Mouse (Mus musculus): ENCODE results near the gene Jph2.

Gene Jph2

DNA sequence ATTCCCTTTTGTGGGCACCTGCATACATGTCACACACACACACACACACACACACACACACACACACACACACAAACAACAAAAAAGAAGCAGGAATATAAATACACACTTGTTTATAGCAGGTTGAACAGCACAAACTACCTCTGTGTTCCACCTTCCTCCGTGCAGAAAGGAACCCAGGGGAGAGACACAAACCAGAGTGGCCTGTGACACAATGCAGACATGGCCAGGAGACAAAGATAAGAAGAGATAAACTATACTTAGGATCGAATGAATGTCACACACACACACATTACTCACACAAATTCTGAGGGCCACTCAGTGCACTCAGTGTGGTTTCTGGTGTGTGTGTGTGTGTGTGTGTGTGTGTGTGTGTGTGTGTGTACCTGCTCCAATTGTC is 38.5 kb downstream of the Jph2 start:
- DNase-seq, result no peak

DNA sequence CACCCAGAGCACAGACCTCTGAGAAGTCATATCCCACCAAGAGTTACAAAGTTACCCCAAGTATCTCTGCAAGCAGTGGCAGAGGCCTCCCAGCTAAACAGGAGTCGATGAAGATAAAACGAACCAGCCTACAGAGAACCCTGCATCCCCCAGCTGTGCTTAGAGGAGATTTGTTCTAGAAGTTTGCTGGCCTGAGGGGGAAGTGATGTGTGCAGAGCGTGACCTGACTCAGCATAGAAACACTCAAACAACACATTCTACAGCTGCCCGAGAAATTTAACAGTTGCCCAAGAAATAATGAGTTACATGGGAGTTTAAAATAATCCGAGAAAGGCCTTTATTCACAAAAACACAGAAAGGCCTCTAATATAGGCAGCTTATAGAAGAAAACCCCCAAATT is 39.1 kb downstream of the Jph2 start:
- DNase-seq, result no peak

DNA sequence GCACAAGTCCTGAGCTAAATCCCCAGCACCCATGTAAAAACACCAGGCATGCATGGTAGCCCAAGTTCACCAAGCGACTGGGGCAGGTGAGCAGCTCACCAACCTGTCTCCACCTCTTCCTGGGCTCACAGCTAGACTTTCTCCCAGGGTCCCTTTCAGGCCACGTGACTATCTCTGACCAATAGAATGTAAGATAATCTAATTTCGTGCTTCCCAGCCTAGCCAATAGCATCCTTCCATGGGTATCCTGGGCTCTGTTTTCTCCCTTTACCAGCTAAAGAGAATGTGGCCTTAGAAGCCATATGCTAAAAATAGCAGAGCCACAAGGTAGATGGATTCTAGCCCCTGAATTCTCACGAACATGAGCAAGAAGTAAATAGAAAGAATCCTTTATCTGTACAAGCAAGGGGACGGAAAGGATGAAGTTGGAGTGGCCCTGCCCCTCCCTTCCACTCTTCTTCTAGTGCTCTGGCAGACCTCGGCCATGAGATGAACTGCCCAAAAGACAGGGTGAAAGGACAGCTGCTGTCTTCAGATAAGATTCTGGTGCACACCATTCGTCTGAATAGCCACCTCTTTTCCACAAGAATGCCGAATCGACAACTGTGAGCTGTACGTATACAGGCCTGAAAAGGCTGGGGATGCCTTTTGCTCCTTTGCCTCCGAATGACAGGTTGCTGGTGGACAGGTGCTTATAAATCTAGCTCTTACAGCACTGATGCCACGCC is 41.5 kb downstream of the Jph2 start:
- no peak for DNase-seq

DNA sequence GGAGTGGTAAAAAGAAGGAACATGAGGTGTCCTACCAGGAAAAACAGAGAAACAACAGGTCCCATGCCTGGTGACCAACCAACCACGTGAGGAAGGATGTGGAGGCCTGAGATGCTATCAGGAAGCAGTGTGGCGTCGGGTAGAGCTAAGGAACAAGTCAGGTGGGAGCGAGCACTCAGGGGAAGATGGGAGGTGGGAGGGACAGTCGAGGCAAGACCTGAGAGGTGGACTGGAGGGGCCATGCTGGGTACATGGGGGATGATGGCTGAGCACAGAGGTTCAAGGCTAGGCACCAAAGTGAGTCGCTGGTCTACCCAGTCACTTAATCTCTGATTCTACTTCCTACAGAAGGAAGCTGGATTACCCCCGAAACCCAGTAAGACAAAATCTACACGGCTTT is 42.1 kb downstream of the Jph2 start:
- DNase-seq, result no peak

DNA sequence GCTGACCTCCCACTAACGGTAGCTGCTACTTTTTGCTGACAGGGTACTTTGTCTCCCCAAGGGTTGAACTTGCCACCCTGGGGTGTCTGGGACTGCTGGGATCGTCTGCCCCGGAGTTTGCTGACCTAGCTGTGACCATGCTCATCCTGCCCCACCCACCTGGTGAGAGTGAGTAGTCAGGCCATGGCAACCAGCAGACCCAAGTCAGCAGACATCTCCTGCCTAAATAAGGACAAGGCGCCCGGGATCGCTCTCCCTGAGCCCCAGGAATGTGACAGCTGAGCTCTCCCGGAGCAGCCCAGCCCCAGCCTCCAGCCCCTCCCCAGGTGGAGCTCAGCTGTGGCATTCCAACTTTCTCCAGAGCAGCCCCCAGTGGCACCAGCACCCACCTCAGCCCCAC is 44.1 kb downstream of the Jph2 start:
- DNase-seq, result no peak

DNA sequence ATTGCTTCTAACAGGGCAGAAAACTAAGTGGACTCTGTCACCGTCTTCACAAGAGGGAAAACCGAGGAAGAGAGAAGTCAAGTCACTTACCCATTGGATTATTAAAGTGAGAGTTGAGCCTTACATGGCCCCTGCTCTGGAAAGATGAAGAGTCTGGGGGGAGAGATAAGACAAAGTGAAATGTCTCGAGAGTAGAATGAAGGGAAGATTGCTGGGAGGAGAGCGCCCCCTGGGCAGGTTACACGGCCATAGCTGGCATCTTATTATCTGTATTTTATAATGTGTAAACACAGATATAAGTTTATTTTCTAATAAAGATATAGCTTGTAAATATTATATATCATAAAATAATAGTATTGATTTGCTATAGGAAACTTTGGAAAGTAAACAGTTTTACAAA is 47.4 kb downstream of the Jph2 start:
- no peak for DNase-seq

DNA sequence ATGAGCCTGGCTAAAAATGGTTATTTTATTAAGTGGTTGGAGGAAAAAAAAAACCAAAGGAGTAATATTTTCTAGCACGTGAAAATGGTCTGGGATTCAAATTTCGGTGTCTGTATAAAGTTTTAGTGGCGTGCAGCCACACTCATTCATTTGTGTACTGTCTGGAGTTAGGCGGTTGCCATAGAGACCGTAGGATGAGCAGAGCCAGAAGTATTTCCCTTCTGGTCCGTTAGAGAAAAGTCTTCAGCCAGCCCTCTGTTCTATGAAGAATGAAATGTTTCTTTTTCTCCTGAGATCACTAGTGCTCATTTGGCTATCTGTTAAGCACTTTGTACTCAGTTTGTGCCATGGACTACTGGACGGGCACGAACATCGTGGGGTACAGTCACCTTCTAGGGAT is 48.4 kb downstream of the Jph2 start:
- DNase-seq, result peak; percentile 58

DNA sequence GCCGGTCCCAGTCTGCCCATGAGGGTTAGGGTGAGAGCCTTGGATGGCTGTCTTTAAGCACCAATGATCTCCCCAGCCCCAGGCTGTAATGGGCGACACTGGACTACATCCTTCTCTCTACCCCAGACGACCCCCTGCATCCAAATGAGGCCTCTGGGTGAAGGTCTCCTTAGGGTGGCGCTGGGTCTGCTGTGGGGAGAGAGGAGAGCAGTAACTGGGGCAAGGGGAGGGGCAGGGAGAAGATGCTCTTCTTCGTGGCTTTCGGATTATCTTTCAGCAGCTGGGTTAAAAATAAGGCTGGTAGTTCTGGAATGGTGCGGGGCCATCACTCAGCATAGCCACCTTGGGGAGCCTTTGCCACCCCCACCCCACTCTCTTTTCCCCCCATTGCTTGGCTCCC is 49.1 kb downstream of the Jph2 start:
- no peak for DNase-seq

DNA sequence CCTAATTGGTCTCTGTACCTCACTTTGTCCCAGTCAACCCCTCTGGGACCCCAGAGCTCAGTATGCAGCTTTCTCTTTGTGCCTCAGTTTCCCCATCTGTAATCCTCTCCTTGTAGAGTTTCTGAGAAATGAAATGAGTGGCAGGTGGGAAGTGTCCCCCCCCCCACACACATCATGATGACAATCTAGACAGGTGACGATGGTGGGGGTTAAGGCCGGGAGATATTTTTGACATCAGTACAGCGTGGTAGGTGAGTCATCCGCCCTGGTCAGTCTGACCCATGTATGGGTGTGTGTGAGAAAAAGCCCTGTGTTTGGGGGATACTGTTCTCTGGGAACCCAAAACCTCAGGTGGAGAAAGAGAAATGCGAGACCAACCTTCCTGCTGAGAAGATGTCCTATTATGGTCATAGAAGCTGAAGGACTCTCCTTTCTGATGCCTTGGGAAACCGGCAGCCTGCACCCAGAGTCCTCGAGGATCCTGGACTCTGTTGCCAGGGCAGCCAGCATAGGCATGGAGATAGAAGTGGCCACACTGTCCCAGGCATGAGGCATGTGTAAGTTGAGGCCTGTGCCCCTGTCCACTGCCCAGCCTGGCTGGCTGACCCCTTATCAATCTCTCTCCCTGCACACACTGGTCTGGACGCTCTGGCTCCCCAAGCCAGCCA is 50.1 kb downstream of the Jph2 start:
- no peak for DNase-seq

DNA sequence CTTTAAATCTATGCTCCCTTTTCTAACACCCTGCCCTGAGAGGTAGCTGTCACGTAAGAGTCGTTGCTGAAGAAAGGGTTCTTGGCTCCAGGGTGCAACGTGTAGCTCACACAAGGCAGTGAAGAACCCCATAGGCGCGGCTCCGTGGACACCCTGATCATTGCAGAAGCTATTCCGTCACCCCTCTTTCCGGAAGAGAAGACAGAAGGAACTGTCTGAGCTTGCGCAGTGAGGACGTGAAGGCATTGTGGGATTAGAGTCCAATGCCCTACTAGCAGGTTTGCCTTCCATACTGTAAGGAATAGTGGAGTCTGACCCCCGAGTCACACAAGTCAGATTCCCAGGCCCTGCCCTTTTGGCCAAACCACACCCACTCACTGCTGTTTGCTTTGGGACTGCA is 51.3 kb downstream of the Jph2 start:
- no peak for DNase-seq

DNA sequence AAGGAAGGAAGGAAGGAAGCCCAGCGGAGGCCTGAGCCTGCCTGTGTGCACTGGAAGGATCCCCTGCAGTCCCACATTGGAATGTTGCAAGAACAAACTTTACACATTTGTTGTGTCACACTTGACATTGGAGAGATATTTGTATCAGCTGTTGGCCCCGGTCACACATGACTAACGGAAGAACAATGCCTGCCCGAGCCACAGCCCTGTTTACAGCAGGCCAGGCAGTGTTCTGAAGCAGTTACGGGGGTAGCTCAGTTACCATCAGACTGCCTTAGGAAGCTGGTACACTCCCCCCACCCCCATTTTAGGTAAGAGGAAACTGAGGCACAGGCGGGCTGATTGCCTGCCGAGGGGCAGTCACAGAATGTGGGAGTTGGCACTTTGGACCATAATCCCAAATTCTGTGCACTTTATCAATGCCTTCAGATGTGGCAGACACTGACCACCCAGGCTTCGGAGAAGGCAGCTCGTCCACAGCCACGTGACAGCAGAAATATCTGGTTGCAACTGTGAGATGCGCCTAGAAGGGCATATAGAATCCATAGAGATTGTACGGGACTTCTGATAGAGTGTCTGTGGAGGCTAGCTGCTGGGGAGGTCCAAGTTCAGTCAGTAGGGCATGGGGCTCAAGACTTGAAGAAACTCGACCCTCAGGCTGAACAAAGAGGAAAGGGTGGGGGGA is 52.7 kb downstream of the Jph2 start:
- peak; percentile 57 for DNase-seq

DNA sequence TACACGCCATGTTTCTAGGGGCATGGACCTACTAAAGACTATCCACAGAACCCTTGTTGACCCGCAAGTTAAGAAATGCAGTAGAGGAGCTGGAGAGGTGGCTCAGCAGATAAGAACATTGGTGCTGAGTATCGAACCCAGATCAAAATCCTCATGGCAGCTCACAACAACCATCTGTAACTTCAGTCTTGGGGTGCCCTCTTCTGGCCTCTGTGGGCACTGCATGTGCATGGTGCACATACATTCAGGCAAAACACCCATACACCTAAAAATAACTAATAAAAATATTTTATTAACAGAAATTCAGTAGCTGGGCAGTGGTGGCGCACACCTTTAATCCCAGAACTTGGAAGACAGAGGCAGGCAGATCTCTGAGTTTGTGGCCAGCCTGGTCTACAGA is 54.1 kb downstream of the Jph2 start:
- DNase-seq, result peak; percentile 42

DNA sequence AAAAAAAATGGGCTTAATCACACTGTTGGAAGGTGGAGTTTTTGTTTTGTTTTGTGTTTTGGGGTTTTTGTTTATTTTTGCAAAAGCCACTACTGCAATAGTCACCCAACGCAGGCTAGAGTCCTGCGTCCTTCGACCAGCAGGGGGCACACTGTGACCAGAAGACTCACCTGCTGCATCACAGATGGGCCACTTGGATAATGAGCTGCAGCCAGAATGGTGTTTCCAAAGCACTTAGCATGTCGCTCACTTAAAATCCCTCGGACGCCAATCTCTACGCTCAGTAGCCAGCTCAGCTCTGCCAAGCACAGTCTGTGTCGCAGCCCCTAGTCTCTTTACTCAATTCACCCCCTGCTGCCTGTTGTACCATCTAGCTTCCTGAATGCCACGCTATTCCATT is 57.5 kb downstream of the Jph2 start:
- DNase-seq, result peak; percentile 70

DNA sequence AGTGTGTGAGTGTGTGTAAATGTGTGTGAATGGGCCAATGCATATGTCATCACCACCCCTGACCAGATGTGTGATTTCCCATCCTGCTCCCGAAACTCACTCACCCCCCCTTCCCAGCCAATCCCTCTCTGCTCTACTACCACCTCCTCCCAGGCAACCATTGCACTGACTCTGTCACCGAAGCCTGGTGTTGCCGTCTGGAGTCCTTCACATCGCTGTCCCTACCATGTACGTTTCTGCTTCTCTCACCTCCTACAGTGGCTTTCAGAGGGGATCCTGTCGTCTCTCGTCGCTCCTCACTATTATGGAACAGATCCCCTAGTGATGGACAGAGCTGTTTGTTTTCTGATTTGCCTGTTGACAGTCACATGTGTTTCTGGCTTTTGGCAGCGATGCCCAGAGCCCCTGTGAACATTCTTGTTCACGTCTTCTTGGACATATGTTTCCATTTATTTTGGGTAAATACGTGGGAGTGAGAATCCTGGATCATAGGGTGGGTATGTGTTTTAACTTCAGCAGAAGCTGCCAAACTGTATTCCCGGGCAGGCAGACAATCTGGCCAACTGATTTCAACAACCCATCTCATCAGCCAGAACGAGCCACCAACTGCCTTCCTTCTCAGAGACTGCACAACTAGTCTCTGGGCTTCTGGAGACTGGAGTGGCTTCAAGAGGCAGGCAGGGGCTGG is 65.3 kb downstream of the Jph2 start:
- no peak for DNase-seq

DNA sequence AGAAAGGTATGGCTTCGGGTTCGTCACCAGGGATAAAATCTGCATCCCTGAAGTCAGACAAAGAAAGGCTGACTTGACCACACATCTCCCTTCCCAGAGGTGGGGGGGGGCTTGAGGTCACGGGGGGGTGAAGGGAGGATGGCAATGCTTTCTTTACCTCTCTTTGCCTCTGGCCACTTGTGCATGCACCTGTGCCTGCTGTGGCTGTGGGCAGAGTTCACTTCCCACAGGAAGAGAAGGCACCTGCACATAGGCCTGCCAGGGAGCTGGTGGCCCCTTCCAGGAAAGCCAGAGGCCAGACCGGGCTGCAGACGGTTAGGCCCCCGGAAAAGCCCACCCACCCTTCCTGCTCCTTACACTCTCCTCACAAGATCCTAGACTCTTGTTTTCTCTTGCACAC is 66.4 kb downstream of the Jph2 start:
- no peak for DNase-seq

DNA sequence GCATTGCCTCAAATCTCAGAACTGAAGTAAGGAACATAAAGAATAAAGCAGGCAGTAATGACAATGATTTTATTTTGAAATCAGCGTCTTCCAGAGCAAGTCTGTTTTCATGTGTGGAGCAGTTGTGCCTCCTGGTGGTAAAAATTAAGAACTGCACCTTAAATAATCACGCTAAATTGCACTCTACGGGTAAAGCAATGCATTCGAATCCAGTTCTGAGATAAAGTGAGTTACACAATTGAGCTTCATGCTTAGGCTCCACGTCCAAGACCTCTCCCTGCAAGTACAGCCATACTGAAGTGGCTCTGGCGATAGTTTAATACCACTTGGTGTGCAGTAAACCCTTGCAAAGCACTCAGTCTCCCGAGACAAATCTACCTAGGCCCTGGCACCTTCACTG is 67.1 kb downstream of the Jph2 start:
- peak; percentile 76 for DNase-seq

DNA sequence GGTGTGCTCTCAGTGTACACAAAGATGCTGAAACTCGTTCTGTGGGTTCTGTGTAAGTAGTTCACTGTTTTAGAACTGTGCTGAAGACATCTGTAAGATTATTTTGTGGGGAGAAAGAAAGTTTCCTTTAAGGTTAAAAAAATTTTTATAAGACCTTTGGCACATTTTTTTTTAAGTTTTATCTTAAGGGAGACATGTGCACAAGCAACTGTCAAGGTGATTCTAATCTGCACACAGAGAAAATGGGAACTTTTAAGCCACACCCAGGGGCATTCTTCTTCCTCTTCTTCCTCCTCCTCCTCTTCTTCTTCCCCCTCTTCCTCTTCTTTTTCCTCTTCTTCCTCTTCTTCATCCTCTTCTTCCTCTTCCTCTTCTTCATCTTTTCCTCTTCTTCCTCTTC is 74.6 kb downstream of the Jph2 start:
- no peak for DNase-seq

DNA sequence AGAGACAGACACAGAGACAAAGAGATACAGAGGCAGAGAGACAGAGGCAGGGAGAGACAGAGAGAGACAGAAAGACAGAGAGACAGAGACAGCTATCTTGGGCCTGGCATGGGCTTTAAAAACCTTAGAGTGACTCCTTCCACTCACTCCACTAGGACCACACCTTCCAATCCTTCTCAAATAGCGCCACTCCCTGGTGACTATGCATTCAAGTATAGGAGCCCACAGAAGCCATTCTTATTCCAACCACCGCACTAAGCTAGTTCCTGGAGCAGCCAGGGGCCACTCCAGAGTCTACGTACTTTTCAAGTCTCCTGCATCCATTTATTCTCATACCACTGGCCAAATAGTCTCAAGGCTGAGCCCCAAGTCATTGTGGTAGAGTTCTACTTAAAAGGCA is 79.0 kb downstream of the Jph2 start:
- peak; percentile 7 for DNase-seq

DNA sequence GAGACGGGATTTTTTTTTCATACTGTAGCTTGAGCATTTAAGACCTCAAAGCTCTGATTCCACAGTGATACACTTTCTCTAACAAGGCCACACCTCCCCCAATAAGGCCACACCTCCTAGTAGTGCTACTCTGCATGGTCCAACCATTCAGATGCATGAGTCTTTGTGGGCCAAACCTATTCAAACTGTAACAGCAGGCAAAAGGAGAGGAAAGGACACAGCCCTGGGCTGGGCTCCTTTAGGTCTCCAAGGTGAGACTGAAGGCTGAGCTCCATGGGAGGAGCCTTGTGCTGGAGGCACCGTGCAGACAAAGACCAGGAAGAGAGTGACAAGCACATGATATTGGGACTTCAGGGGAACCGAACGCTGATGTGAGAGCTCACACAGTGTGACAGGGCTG is 80.5 kb downstream of the Jph2 start:
- no peak for DNase-seq

DNA sequence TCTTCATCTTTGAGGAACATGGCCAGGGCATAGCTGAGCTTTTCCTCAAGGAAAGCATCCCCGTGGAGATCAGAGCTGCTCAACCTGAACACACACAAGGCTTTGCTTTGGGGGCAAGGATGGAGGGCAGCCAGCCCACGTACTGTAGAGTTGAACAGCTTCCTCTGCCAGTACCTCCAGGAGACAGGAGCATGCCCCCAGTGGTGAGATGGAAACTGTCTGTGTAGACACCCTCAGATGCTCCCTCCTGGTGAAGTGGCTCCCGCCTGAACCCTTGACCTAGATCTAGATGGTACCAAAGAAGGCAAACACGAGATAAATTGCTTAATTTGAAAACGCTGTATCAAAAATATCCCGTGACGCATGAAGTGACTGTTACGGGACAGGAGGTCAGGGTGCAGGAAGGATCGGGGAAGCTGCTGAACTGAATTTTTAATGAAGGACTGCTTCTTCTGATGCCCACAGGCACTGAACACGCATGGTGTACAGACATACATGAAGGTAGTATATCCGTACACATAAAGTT is 87.6 kb downstream of the Jph2 start:
- no peak for DNase-seq

DNA sequence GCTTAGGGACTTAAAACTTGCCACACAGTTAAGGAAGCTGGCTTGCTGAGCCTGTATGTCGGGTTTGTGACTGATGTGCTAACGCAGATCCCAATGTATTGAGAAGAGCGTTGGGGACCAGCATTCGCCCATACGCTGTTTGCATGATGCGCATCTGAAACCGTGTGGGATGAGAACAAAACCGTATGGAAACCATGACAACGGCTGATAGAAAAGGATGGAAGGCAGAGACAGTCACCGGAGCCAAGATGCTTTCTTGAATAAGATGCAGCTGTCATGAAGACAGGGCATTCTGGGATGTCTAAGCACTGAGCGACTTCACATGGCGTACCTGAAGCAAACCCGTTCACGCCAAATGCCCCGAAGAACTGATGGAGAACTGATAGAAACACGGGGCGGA is 88.4 kb downstream of the Jph2 start:
- no peak for DNase-seq

DNA sequence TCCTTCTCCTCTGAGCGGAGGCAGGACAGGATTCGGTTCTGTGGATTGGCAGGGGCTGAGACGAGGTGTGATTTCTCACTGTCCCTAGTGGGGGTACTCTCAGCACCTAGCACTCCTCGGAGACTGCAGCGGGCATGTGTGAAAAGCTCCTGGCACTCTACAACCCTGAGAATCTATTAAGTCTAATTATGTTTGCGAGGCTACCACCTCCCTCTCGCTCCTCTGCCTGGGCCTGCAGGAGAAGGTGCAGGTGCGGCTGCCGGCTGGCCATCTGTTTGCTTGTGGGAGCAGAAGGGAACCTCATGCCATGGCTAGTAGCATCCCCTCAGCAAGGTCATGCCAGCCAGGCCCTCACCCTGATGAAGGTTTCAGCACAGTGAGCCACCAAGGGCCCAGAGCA is 94.8 kb downstream of the Jph2 start:
- DNase-seq, result no peak

DNA sequence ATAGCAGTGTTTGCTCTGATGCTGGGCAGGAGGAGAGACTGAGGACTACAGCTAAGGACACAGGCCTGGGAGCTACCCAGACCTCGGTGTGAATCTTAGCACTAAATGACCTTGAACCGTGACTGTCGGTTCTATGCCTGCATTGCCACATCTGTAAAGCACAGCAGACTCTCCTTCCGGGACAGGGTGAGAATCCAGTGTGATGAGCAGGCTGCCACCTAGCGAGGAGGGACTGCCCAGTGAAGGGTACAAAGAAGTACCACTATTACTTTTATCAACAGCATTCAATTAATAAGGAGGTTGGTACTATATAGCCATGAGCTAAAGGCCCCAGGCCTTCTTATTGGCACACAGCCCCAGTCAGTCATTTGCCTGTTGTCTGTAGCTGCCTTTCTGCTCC is 96.2 kb downstream of the Jph2 start:
- DNase-seq, result peak; percentile 9
